Mouse (Mus musculus) brain, embryonic 14.5 days (tissue): ENCODE data around the gene Trmt1.
A peak's percentile ranks its signal among the peaks of the same experiment; 100 is the strongest.

Experiments
- CTCF ChIP-seq: fragments of 200-500 bp; IDR thresholded peaks from 2 replicates; pipeline ENCODE4 v1.5.1; 2012; ENCODE audit warnings: inconsistent platforms, mild to moderate bottlenecking, moderate library complexity, borderline replicate concordance; ENCODE audit not compliant: insufficient read depth, insufficient read length; ENCODE audit errors: extremely low read depth
- POLR2A ChIP-seq: fragments of 200-500 bp; IDR thresholded peaks from 2 replicates; pipeline ENCODE4 v1.6.1; 2012; ENCODE audit warnings: mild to moderate bottlenecking, inconsistent platforms, borderline replicate concordance; ENCODE audit not compliant: poor library complexity, insufficient read depth, insufficient read length, severe bottlenecking; ENCODE audit errors: extremely low read depth

DNA sequence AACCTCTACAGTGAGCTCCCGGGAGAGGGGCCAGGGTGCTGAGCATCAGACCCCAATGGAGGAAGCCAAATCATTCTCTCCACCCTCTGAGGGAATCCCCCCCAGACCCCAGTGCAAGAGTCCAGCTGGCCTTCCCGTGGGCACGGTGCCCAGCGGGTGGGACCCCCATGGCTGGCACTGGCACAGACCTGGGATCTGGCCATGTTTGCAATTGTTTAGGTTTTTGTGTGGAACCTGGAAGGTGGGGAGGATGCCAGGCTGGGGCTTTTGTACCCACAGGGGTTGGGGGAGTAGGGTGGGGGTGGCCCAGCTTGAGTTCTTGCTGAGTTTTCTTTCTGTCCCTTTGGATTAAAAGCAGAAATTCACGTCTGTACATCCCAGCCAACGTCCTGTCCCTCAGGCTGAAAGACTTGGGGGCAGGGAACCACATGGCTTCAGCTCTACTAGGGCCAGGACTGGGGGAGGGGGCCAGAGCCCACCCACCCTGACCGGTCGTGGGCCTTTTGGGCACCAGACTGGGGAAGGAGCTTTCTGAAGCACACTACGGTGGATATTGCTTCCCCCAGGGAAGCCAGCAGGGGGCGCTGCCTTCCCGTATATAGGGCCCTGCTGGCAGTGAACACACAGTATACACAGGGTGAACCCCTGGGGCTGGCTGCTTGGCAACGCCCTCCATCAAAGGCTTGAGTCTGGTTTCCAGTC is 22.8 kb downstream of the Trmt1 start:
- TF ChIP-seq CTCF (peak; percentile 98), POLR2A (no peak)
